Comparison of ENCODE assay signal across 8 mouse cellular contexts in the genomic region with DNA sequence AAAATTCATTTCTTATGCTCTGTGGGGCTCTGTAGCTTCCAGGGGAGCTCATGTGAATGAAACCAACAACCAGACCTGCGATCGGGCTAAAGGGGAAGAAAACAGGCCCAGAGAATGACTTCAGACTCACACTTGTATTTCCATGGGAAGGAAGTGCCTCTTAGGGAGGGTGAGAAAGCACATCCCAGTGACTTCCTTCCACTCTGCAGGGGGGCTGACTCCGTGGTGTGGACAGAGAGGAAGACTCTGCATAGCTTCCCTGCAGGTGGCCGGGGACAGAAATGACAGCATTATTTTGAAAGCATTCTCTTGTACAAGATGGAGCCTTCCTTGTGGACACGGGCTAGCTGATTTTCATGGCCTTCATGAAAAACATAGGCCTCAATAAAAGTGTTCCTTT.
DNase-seq lines count a peak whose midpoint lies in the region.

No protein-coding gene starts in this region.

- intact Hi-C loops in left cerebral cortex, postnatal 14 days (cut with DNase I): no loop called here

- DNase-seq in heart, adult 18-20 months: peak; percentile 18 to 54
- no peak for DNase-seq in heart, postnatal 4 days
- DNase-seq in ZHBTc4 (ENCODE audit: low read depth, low spot score): peak; percentile 25
- DNase-seq in cerebellum, postnatal 25 days: peak; percentile 34 to 41
- DNase-seq in kidney, postnatal 4 days: peak; percentile 13 to 28
- no peak for DNase-seq in thymus, postnatal 0 days (ENCODE audit: low spot score)
- DNase-seq in urinary bladder, postnatal 10 days (ENCODE audit: low spot score): no peak
- no peak for DNase-seq in left cerebral cortex, postnatal 14 days (ENCODE audit: low spot score in 2 of 2)

Comparison
In these comparisons a context has a peak if more than half of its experiments do, and no peak if none do; other contexts are left out.
1. DNase-seq: peak in heart, adult 18-20 months (2 of 2), ZHBTc4 (single experiment), cerebellum, postnatal 25 days (2 of 2) and kidney, postnatal 4 days (2 of 2); none in heart, postnatal 4 days (single experiment), thymus, postnatal 0 days (single experiment), urinary bladder, postnatal 10 days (single experiment) and left cerebral cortex, postnatal 14 days (0 of 2).